Mouse (Mus musculus) layer of hippocampus, adult 18-20 months (tissue): ENCODE data around the gene Ptprg. TPM values are rescaled to one million over a fixed set of nuclear protein-coding genes. Genes with fewer than 3 reads are reported as not detected.

Experiments used
- DNase-seq, 2 experiments: peaks; one replicate each; pipeline ENCODE4 v3.0.0; 2022; ENCODE audit warnings: low spot score in 2 of 2
- total RNA-seq, 2 experiments: library from RNA; stranded (reverse); gene quantifications; 2 replicates each; pipeline ENCODE4 v1.2.3; 2021

The Ptprg gene
- total RNA-seq, 2 experiments from 2014 or later: 100 to 102 TPM

GRCm38 (mm10) chr14:11874266-11874665, 320.9 kb downstream of the Ptprg start:
- no peak for DNase-seq

- DNase-seq: peak in 1 of 2 experiments; percentile 59
These were observed 321.9 kb downstream of the Ptprg start for GRCm38 (mm10) chr14:11874960-11875889.

GRCm38 (mm10) chr14:11881082-11881481, 327.8 kb downstream of the Ptprg start:
- no peak for DNase-seq

GRCm38 (mm10) chr14:11883142-11883921, 330.0 kb downstream of the Ptprg start:
- peak in 1 of 2 experiments; percentile 18 for DNase-seq

- DNase-seq: no peak
These were observed 330.7 kb downstream of the Ptprg start for GRCm38 (mm10) chr14:11883995-11884394.

DNA sequence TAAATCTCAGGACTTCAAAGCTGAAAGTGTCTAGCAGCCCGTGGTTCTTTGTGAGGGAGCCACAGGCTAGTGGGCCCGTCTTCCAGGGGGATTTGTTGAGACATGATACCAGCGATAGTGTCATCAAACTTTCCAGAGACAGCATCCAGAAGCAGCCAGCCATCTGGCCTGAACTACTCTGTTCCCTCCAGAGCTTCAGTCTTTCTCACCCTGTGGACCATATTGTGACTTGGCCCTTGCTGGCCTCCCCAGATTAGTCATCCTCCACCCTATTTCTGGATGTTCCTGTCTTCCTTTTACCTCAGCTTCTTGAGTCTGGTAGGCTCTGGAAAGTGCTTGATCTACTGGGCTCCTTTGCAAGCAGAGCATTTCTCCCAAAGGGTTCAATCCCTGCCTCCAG, 333.1 kb downstream of the Ptprg start:
- DNase-seq: no peak

DNA sequence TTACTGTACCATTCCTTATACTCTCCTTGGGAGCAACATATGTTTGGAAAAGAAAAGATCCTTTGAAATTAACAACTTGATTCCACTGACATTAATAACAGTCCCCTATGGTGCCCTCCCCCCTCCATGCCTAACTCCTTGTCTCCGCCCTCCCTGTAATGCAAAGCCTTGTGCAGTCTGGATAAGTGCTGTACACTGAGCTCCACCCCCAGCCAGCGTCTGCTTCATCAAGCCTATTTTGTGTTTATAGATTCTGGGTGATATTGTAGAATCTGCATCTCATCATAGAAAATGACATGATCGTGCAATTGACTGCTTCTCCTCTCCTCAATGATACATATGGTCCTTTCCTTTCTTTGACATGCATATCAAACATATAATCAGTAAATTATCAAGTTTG, 337.6 kb downstream of the Ptprg start:
- peak in 1 of 2 experiments; percentile 21 for DNase-seq

DNA sequence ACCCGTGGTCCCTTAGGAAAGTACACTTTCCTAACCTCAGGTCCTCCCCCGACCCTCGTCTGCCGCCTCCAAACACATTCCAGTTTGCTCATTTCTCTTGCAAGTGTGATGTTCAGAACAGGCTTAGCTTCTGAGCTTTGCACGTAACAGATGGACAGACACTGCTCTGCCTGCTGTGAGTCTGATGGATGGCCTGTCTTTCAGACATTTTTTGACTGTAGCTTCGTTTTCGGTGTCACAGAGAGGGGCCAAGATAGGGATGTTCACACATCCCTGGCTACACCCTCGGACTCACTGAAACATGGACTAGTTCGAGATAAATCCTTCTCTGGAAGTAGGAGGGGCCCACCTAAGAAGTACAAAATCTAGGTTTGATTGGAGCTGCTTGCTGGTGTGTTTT, 339.3 kb downstream of the Ptprg start:
- peak; percentile 35 to 52 for DNase-seq

DNA sequence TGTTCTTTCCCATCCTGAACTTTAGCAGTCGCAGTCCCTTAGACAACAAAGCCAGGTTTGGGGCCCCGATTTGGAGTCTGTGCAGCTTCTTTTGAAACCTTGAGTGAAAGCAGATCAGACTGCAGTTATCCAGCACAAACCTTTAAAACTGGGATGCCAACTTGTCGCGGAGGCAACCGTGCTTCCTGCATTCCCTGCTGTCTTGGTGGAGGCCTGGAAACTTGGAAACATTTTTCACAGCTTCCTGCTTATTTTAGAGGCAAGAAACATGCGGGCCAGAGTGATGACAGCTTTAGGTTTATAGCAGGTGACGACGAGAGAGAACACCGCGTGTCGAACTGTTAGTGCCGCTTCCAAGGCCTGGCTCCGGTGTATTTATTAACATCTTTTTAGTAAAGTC, 342.2 kb downstream of the Ptprg start:
- peak in 1 of 2 experiments; percentile 23 for DNase-seq

DNA sequence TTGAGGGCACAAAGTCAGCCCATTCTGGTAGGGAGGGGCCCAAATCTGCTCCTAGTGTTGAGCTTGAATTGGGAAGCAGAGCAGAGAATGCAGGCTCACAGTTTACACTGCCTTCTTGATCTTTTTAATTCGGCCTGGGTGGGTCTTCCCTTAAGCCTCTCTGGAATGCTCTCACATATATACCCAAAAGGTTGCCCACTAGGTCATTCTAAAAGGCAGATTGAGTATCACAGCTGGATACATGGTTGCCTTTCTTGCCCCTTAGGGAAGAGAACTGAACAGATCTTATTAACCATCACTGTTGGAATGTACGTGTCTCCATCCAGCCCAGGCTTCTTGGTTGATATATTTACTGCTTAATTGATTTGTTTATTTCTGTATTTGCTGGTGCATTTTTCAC, 349.5 kb downstream of the Ptprg start:
- no peak for DNase-seq

DNA sequence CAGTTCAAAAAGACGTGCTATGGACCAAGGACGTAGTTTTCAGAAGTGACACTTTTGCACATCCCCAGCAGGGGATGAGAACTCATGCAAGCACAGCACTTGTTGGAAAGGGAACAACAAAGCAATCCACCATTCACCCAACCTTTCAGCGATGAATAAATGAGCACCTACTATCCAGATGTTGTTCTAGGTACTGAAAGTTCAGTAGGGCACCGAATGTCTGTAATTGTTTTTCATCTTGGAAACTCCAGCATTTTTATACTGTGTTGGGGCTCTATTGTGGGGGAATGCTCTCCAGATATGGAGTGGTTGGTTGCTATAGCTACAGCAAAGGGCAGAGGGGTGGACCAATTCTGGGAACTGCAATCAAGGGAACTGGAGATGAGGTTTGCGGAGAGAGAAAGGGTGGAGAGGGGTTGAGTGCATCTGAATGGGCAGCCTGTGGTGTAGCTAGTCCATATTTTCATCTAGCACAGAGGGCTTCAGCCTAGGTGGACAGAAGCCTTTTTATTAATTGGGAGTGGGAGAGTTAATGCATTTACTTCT, 352.9 kb downstream of the Ptprg start:
- no peak for DNase-seq

DNA sequence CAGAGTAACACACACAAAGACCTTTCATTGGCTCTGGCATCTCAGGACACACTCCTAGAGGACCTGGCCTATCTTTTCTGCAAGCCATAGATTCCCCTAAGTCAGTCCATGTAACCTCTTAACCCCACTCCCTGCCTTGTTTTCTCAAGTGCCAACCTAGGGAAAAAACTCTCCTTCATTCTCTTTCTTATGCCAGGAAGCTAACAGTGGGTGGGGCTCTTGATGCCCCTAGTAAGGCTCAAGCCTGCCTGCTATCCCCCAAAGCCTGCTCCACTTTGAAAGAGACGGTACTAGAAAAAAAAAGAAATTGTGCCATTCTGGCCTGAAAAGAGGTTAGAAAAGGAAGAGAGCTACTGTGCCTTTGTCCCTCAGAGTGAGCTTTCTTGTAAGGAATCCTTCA, 358.9 kb downstream of the Ptprg start:
- no peak for DNase-seq

DNA sequence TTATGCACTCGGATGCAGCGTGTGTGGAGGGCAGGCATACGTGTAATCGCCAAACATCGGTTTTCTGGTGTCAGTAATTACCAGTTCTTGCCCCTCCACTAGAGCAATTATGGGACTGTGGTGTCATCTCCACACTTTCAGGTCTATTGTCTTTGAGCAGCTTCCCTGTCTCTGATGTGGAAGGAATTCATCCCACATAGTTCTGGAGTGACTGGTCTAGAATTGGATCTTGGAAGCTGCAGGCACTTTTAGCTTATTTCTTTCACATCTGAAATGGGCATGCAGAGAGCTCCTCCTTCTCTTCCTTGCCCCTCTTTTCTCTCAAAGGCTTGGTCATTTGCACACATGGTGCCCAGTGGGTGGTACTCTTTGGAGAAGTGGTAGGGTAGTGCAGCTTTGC, 363.9 kb downstream of the Ptprg start:
- no peak for DNase-seq

DNA sequence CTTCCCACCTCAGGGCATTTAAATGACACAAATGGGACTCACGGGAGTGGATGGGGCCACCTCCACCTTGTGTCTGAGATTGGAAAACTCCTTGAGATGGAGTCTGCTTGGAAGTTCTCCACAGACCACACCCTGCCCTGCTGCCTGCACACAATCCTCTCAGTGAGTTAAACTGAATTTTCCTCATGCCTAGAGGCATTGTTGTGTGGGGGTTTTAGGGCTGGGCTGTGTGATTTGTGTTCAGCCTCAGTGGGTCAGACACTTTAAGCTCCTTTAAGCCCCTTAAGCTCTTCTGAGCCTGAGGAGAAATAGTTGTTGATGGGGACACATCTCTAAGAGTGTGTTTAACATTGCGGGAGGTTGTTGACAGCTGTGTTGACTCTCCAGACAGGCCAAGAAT, 375.2 kb downstream of the Ptprg start:
- DNase-seq: no peak

- no peak for DNase-seq
These were observed 379.2 kb downstream of the Ptprg start for GRCm38 (mm10) chr14:11932517-11932916.

- DNase-seq: no peak
These were observed 381.2 kb downstream of the Ptprg start for GRCm38 (mm10) chr14:11934556-11934955.

DNA sequence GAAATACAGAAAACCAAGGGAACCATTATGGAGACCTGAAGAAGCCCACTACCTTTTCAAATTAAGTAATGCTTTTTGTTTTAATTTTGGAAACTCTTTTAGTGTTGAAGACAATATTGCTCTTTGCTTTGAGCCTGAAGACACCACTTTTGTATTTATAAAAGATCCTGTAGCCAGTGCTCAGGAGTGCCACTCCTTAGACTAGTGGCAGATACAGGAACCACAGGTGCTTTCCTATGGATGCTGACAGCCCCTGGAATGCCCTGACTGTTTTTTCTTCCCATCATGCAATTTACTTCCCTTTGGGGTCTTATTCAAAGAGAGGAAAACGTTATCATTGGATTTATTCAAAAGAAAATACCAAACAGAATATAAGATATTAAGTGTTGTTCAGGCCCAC, 381.9 kb downstream of the Ptprg start:
- no peak for DNase-seq

DNA sequence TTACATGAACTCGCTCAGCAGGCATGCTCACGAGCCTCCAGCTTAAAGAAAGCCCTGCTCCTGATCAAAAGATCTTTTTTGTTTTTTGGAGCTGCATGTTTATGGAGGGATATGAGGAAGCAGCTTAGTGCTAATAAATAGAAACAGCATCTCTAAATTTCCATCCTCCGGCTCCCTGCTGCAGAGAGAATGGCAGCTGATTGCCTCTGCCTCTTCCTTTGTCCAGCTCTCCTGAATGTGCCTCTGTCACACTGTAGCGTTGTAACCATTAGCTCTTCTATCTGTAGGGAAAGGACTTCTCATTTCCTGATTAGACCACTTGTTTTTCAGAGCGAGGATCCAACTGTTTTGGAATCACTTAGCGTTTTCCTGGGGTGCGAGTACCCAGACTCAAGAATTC, 382.4 kb downstream of the Ptprg start:
- no peak for DNase-seq

DNA sequence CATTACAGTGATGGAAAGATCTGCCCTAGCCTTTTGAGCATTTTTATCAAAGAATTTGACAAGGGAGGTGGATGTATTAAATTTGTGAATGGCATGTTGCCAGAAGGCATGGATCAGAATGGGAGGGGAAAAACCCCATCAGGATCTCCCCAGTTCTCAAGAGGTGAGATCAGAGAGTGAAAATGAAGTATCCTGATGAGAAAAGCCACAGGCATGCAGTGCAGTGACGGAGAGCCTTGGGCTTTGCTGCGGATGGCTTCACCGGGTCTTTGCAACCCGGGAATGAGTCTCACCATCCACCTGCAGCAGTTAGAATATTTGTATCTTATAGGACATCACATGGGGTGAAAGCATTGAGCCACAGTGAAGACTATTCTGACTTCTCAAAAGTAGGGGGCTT, 385.6 kb downstream of the Ptprg start:
- no peak for DNase-seq

GRCm38 (mm10) chr14:11941989-11942514, 388.7 kb downstream of the Ptprg start:
- DNase-seq: no peak

DNA sequence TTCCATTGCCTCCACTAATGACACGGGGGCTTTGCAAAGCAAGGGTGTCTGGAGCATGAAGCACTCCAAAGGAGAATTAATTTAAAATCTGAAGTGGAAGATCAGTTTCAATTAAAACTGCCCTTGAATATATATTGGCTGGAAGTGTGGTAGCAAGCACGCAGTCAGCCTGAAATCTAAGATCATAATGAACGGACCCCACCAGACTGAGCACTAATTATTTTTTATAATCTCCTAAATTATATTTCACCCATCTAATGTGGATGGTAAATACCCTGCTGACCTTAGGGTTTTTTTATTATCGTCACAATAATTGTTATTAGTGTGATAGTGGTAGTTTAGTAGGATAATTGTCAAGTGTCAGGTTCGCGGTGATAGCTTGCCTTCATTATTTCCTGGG, 397.0 kb downstream of the Ptprg start:
- no peak for DNase-seq
